Mouse (Mus musculus): Measurements from ENCODE around the gene Syt15.

- TF ChIP-seq CTCF (IDR thresholded peaks at IDR 0.05; ENCODE audit: low read depth, low read length) (no peak), POLR2A (IDR thresholded peaks at IDR 0.05; ENCODE audit: insufficient read depth, low read length) (no peak), EP300 (IDR thresholded peaks at IDR 0.05; ENCODE audit: insufficient read depth, low read depth, low read length) (no peak)
Observed at GRCm38 (mm10) chr14:34225986-34226385, 6.6 kb downstream of the Syt15 start.
